8 mouse cellular contexts compared by ENCODE assay signal in the genomic region with DNA sequence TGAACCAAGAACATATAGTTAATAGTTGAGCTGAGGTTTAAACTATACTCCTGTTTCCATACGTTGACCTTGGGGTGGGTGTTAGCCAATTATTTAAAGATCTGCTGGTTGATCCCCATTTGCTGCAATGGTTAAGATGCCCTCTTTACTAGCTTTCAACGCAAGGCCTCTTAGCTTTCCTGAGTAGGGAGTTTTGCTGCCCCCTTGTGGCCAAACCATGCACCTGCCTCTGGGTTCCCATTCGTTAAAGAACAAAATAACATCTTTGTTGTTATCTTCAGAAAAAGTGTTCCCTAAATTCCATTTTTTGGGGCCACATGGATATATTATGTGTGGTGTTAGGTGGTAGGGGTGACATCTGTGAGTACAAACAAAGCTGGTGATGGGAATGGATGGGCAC. TPM values are rescaled to one million over a fixed set of nuclear protein-coding genes. Genes with fewer than 3 reads are reported as not detected.
DNase-seq lines count a peak whose midpoint lies in the region; ATAC-seq and TF ChIP-seq lines count a peak whose summit lies in the region.

No protein-coding gene starts in this region.

- H3K27me3 ChIP-seq in hindbrain, embryonic 10.5 days (ENCODE audit: insufficient read depth, poor library complexity, severe bottlenecking) = no peaks in the 10 kb centered on the region
- no peaks in the 10 kb centered on the region for H3K27me3 ChIP-seq in hindbrain, embryonic 16.5 days (replicated peaks; ENCODE audit: control insufficient read depth, insufficient read depth, low read length)
- H3K27me3 ChIP-seq in midbrain, postnatal 0 days (ENCODE audit: insufficient read depth, low read length) = no peaks in the 10 kb centered on the region
- H3K27me3 ChIP-seq in testis, adult 2 months (ENCODE audit: control insufficient read depth, insufficient read depth, low read length) = no peaks in the 10 kb centered on the region

- H3K9ac ChIP-seq in hindbrain, embryonic 16.5 days (ENCODE audit: low read depth, low read length) = no peak overlapping the region
- no peak overlapping the region for H3K9ac ChIP-seq in midbrain, postnatal 0 days (replicated peaks; ENCODE audit: low read length, poor library complexity, severe bottlenecking)

- no peak overlapping the region for H3K27ac ChIP-seq in hindbrain, embryonic 10.5 days
- no peak overlapping the region for H3K27ac ChIP-seq in hindbrain, embryonic 16.5 days (ENCODE audit: low read depth, low read length)
- H3K27ac ChIP-seq in midbrain, postnatal 0 days (ENCODE audit: low read depth, low read length) = no peak overlapping the region
- H3K27ac ChIP-seq in testis, adult 2 months (ENCODE audit: control insufficient read depth, insufficient read depth, low read depth, low read length) = no peak overlapping the region

- no peak overlapping the region for H3K4me2 ChIP-seq in hindbrain, embryonic 16.5 days (ENCODE audit: low read length)
- no peak overlapping the region for H3K4me2 ChIP-seq in midbrain, postnatal 0 days (ENCODE audit: low read depth, low read length, poor library complexity, severe bottlenecking)

- ATAC-seq in hindbrain, embryonic 16.5 days = no peak
- no peak for ATAC-seq in midbrain, postnatal 0 days (ENCODE audit: low FRiP score)

- peak; percentile 73 for TF ChIP-seq CTCF in midbrain, postnatal 0 days (IDR thresholded peaks at IDR 0.05)
- TF ChIP-seq CTCF in testis, adult 2 months (IDR thresholded peaks at IDR 0.05; ENCODE audit: control insufficient read depth, insufficient read depth, insufficient replicate concordance, low read depth, low read length) = peak; percentile 53; the same call in 1 of the 2 replicates

- no peaks in the 10 kb centered on the region for H3K36me3 ChIP-seq in hindbrain, embryonic 10.5 days
- no peaks in the 10 kb centered on the region for H3K36me3 ChIP-seq in hindbrain, embryonic 16.5 days (ENCODE audit: control insufficient read depth, insufficient read depth, low read length)
- no peaks in the 10 kb centered on the region for H3K36me3 ChIP-seq in midbrain, postnatal 0 days (ENCODE audit: insufficient read depth, low read length)
- no peaks in the 10 kb centered on the region for H3K36me3 ChIP-seq in testis, adult 2 months (ENCODE audit: control insufficient read depth, insufficient read depth, low read length)

- no peak for TF ChIP-seq POLR2A in testis, adult 2 months (IDR thresholded peaks at IDR 0.05; ENCODE audit: control insufficient read depth, low read depth, low read length)

- WGBS in hindbrain, embryonic 10.5 days = 21% methylated on average over 3 of the region's 3 CpGs
- 18% methylated on average over 3 of the region's 3 CpGs for WGBS in hindbrain, embryonic 16.5 days
- 19% methylated on average over 3 of the region's 3 CpGs for WGBS in midbrain, postnatal 0 days

- no peak overlapping the region for H3K4me3 ChIP-seq in hindbrain, embryonic 10.5 days
- no peak overlapping the region for H3K4me3 ChIP-seq in hindbrain, embryonic 16.5 days (ENCODE audit: low read length)
- H3K4me3 ChIP-seq in midbrain, postnatal 0 days (ENCODE audit: low read depth, low read length) = no peak overlapping the region
- no peak overlapping the region for H3K4me3 ChIP-seq in testis, adult 2 months (ENCODE audit: control insufficient read depth, low read depth, low read length)

- no peaks in the 10 kb centered on the region for H3K9me3 ChIP-seq in hindbrain, embryonic 10.5 days
- no peaks in the 10 kb centered on the region for H3K9me3 ChIP-seq in hindbrain, embryonic 16.5 days (ENCODE audit: control insufficient read depth, low read length)
- H3K9me3 ChIP-seq in midbrain, postnatal 0 days (ENCODE audit: low read length) = no peaks in the 10 kb centered on the region

- peak; percentile 35 for DNase-seq in hindbrain, embryonic 10.5 days (ENCODE audit: low spot score)
- peak; percentile 57 for DNase-seq in T-cell, adult 2 months (ENCODE audit: low spot score)
- peak; percentile 78 to 84 for DNase-seq in cerebellum, postnatal 10 days
- peak; percentile 17 for DNase-seq in gastrocnemius, postnatal 25 days
- DNase-seq in left cerebral cortex, adult 11 months (ENCODE audit: low spot score) = peak; percentile 4
- DNase-seq in midbrain, postnatal 0 days (ENCODE audit: low spot score) = peak; percentile 45

- H3K4me1 ChIP-seq in hindbrain, embryonic 10.5 days (replicated peaks) = no peaks in the 10 kb centered on the region
- H3K4me1 ChIP-seq in hindbrain, embryonic 16.5 days (ENCODE audit: control insufficient read depth, insufficient read depth, low read depth, low read length) = no peaks in the 10 kb centered on the region
- H3K4me1 ChIP-seq in midbrain, postnatal 0 days (ENCODE audit: insufficient read depth, low read length) = no peaks in the 10 kb centered on the region
- H3K4me1 ChIP-seq in testis, adult 2 months (ENCODE audit: control insufficient read depth, insufficient read depth, low read length) = no peaks in the 10 kb centered on the region; the same call in 1 of the 2 replicates

RNA-seq across cellular contexts. Expression of a gene that starts 26.0 kb away (rescaled TPM):
- not detected in 2 replicates for polyA plus RNA-seq in hindbrain, embryonic 10.5 days (2016; fragmentation: Nextera tagmentation; extraction: Ambion mirVana)
- 0.10 and 0.16 TPM in 2 replicates for polyA plus RNA-seq in hindbrain, embryonic 16.5 days (2015; fragmentation: Nextera tagmentation; extraction: Ambion mirVana)
- not detected for total RNA-seq in gastrocnemius, postnatal 25 days (2021)
- total RNA-seq in midbrain, postnatal 0 days (2014; rRNA removed) = not detected in 2 replicates
- polyA plus RNA-seq in midbrain, postnatal 0 days (2015; fragmentation: Nextera tagmentation; extraction: Ambion mirVana) = 0.16 TPM in 1 of 2 replicates, not detected in the other
- polyA plus RNA-seq in testis, adult 2 months (2012; rRNA removed) = 2.3 and 2.9 TPM in 2 replicates

RNA-seq across cellular contexts. Expression of a gene that starts 31.1 kb away (rescaled TPM):
- polyA plus RNA-seq in hindbrain, embryonic 10.5 days (2016; fragmentation: Nextera tagmentation; extraction: Ambion mirVana) = 37.5 and 46.3 TPM in 2 replicates
- polyA plus RNA-seq in hindbrain, embryonic 16.5 days (2015; fragmentation: Nextera tagmentation; extraction: Ambion mirVana) = 77.8 and 78.0 TPM in 2 replicates
- 1 to 10 TPM; 2.7 to 2.9 TPM for total RNA-seq in gastrocnemius, postnatal 25 days (2021)
- 81.4 and 137 TPM in 2 replicates for total RNA-seq in midbrain, postnatal 0 days (2014; rRNA removed)
- polyA plus RNA-seq in midbrain, postnatal 0 days (2015; fragmentation: Nextera tagmentation; extraction: Ambion mirVana) = 65.1 and 66.2 TPM in 2 replicates
- polyA plus RNA-seq in testis, adult 2 months (2012; rRNA removed) = 14.6 and 17.9 TPM in 2 replicates

Comparison
In these comparisons a context has a peak if more than half of its experiments do, and no peak if none do; other contexts are left out.
1. DNase-seq: peak in every context shown above with its lines; median percentile 81 in cerebellum, postnatal 10 days; 57 in T-cell, adult 2 months; 45 in midbrain, postnatal 0 days; 35 in hindbrain, embryonic 10.5 days; 17 in gastrocnemius, postnatal 25 days; 4 in left cerebral cortex, adult 11 months.